Mouse (Mus musculus): ENCODE measurements around the gene Zfhx3. TPM values are rescaled to one million over a fixed set of nuclear protein-coding genes. Genes with fewer than 3 reads are reported as not detected.

Zfhx3 gene
- polyA plus RNA-seq, 1 experiment, result 6.6 TPM

DNA sequence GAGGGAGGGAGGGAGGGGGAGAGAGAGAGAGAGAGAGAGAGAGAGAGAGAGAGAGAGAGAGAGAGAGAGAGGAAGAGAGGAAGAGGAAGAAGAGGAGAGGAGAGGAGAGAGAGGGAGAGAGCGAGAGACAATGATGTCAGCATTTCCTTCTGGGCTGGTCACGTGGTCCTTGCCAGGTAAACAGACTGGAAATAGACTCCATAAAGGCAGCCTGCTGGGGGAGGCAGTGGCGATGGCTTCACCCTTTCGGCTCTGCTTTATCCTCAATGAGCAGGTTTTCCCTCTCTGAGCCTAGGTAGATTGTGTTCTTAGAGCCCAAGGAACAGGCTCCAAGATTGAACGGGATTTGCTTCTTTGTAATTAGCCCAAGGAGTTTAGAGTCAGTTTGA, 749.8 kb downstream of the Zfhx3 start:
- 3% methylated on average over 5 of the region's 5 CpGs for WGBS
- peak overlapping the region; percentile 37 for H3K4me3 ChIP-seq (replicated peaks; ENCODE audit: control insufficient read depth, low read depth, low read length)
- H3K27ac ChIP-seq (ENCODE audit: control insufficient read depth, insufficient read depth, low read depth, low read length, poor library complexity), result no peak overlapping the region
- no peak for TF ChIP-seq POLR2A (IDR thresholded peaks at IDR 0.05; ENCODE audit: borderline replicate concordance, control insufficient read depth, low read depth, low read length)
- TF ChIP-seq CTCF (IDR thresholded peaks at IDR 0.05; ENCODE audit: control insufficient read depth, insufficient read depth, low read length), result no peak
- peaks cover 3% of the 10 kb centered on the region for H3K4me1 ChIP-seq (ENCODE audit: control insufficient read depth, insufficient read depth, low read length)

DNA sequence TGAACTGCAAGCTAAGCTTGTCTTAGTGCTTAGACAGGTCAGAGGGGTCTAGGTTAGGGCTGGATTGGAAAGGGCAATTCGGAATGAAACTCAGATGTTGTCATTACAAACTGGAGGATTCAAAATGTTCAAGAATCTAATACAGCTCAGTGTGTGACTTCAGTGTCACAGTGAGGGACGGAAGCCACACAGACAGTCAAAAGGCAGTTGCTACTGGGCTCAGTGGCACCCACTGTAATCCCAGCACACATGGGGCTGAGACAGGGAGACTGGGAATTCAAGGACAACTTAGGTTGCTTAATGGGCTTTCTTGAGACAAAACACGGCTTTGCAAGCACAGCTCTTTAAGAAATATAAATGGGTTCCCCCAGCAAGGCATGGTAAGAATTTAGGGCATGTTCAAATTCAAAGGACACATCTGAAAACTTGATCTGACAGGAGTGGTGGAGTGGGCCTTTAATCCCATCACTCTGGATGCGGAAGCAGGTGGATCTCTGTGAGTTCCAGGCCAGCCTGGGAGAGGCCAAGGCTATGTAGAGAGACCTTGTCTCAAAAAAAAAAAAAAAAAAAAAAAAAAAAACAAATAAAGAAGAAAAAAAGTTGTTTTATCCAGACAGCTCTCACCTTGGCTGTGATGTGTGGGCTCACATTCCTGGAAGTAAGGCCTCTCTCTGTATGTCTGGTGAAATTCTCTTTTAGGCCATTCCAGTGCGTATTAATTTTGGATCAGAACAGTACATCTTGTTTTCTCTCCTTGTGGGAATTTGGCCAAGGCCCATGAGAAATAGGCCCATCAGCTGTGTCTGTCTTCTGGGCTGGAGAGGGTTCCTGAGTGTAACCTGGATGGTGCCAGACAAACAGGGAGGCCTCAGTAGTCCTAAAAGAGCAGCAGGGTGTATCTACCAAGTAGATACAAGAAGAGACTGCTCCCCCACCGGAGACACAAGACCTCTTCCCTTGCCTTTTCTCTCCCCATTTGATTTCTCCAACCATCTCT, 750.5 kb downstream of the Zfhx3 start:
- WGBS, result 72% methylated on average over 6 of the region's 6 CpGs
- TF ChIP-seq POLR2A (IDR thresholded peaks at IDR 0.05; ENCODE audit: borderline replicate concordance, control insufficient read depth, low read depth, low read length) (no peak), CTCF (IDR thresholded peaks at IDR 0.05; ENCODE audit: control insufficient read depth, insufficient read depth, low read length) (no peak)
- Histone ChIP-seq H3K4me1 (ENCODE audit: control insufficient read depth, insufficient read depth, low read length) (peaks cover 3% of the 10 kb centered on the region), H3K4me3 (replicated peaks; ENCODE audit: control insufficient read depth, low read depth, low read length) (no peak overlapping the region), H3K27ac (ENCODE audit: control insufficient read depth, insufficient read depth, low read depth, low read length, poor library complexity) (no peak overlapping the region)

GRCm38 (mm10) chr8:108693841-108694240, 751.4 kb downstream of the Zfhx3 start:
- TF ChIP-seq CTCF (IDR thresholded peaks at IDR 0.05; ENCODE audit: control insufficient read depth, insufficient read depth, low read length), result no peak
- no peak for TF ChIP-seq POLR2A (IDR thresholded peaks at IDR 0.05; ENCODE audit: borderline replicate concordance, control insufficient read depth, low read depth, low read length)
- H3K27ac ChIP-seq (ENCODE audit: control insufficient read depth, insufficient read depth, low read depth, low read length, poor library complexity), result no peak overlapping the region
- 55% methylated on average over 5 of the region's 5 CpGs for WGBS
- peaks cover 3% of the 10 kb centered on the region for H3K4me1 ChIP-seq (ENCODE audit: control insufficient read depth, insufficient read depth, low read length)
- H3K4me3 ChIP-seq (replicated peaks; ENCODE audit: control insufficient read depth, low read depth, low read length), result no peak overlapping the region

GRCm38 (mm10) chr8:108694516-108694915, 752.1 kb downstream of the Zfhx3 start:
- H3K4me3 ChIP-seq (replicated peaks; ENCODE audit: control insufficient read depth, low read depth, low read length), result no peak overlapping the region
- WGBS, result 56% methylated on average over 6 of the region's 6 CpGs
- TF ChIP-seq POLR2A (IDR thresholded peaks at IDR 0.05; ENCODE audit: borderline replicate concordance, control insufficient read depth, low read depth, low read length) (no peak), CTCF (IDR thresholded peaks at IDR 0.05; ENCODE audit: control insufficient read depth, insufficient read depth, low read length) (no peak)
- H3K27ac ChIP-seq (ENCODE audit: control insufficient read depth, insufficient read depth, low read depth, low read length, poor library complexity), result no peak overlapping the region
- peaks cover 3% of the 10 kb centered on the region for H3K4me1 ChIP-seq (ENCODE audit: control insufficient read depth, insufficient read depth, low read length)

DNA sequence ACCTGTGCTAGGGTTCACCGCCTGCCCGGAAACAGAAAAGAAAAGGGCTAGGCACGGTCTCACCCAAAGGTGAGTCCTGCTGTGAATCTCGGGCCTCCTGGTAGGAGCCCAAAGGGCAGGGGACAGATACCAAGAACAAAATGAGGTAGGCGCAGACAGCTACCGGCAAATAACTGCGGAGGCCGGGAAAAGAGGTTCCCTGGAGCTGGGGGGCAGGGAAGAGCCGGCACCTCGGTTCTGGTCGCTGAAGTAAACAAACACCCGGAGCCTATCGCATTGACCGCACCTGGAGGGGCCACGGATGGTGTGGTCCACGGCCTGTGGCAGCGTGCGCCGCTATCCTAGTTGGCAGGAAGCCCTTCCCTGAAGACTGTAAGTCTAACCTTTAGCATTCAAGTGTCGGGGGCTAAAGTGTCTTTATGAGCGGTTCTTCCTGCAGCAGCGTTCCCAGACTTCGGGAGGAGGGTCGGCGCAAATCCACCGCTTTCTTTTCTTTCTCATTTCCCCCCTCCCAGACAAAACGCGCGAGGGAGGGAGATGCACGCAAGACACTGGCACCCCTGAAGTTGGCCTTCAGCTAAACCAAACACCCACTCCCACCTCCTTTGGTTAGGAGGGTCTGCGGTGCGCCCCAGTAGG, 752.9 kb downstream of the Zfhx3 start:
- Histone ChIP-seq H3K4me3 (replicated peaks; ENCODE audit: control insufficient read depth, low read depth, low read length) (no peak overlapping the region), H3K4me1 (ENCODE audit: control insufficient read depth, insufficient read depth, low read length) (peaks cover 3% of the 10 kb centered on the region; the same call in 1 of the 2 replicates), H3K27ac (ENCODE audit: control insufficient read depth, insufficient read depth, low read depth, low read length, poor library complexity) (no peak overlapping the region)
- TF ChIP-seq CTCF (IDR thresholded peaks at IDR 0.05; ENCODE audit: control insufficient read depth, insufficient read depth, low read length), result no peak
- no peak for TF ChIP-seq POLR2A (IDR thresholded peaks at IDR 0.05; ENCODE audit: borderline replicate concordance, control insufficient read depth, low read depth, low read length)
- 37% methylated on average over 32 of the region's 32 CpGs for WGBS

DNA sequence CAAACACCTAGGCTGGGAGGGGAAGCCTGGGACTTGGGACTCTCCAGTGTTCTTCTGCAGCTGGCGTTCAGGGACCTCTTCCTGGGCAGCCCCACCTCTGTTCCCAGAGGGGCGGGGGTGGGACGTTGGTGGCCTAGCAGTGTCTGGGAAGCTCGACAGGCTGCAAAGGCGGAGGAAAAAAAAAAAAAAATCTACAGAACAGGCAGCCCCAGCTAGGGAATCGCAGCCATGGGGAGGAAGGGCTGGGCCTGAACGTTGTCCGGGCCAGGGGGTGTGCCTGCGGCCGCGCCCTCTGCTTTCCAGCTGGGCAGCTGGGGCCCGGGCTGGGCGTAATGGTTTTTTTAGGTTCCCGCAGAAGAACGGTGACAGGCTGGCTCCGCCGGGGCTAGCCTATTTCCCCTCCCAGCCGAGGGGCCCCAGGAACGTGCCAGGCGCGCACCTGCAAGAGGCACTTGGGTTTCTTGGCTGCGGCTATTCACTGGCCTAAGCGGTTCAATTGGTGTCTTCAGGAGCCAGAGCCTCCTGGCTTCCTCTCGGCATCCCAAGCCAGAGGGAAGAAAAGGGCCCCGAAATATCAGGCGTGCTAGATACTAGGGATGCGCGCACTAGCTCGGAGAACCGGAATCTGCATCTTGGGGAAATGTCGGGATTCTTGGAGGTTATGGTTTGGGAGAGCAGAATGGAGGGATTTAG, 753.6 kb downstream of the Zfhx3 start:
- H3K4me1 ChIP-seq (ENCODE audit: control insufficient read depth, insufficient read depth, low read length), result peaks cover 3% of the 10 kb centered on the region; the same call in 1 of the 2 replicates
- no peak overlapping the region for H3K27ac ChIP-seq (ENCODE audit: control insufficient read depth, insufficient read depth, low read depth, low read length, poor library complexity)
- 3% methylated on average over 31 of the region's 31 CpGs for WGBS
- no peak overlapping the region for H3K4me3 ChIP-seq (replicated peaks; ENCODE audit: control insufficient read depth, low read depth, low read length)
- no peak for TF ChIP-seq POLR2A (IDR thresholded peaks at IDR 0.05; ENCODE audit: borderline replicate concordance, control insufficient read depth, low read depth, low read length)
- TF ChIP-seq CTCF (IDR thresholded peaks at IDR 0.05; ENCODE audit: control insufficient read depth, insufficient read depth, low read length), result no peak

DNA sequence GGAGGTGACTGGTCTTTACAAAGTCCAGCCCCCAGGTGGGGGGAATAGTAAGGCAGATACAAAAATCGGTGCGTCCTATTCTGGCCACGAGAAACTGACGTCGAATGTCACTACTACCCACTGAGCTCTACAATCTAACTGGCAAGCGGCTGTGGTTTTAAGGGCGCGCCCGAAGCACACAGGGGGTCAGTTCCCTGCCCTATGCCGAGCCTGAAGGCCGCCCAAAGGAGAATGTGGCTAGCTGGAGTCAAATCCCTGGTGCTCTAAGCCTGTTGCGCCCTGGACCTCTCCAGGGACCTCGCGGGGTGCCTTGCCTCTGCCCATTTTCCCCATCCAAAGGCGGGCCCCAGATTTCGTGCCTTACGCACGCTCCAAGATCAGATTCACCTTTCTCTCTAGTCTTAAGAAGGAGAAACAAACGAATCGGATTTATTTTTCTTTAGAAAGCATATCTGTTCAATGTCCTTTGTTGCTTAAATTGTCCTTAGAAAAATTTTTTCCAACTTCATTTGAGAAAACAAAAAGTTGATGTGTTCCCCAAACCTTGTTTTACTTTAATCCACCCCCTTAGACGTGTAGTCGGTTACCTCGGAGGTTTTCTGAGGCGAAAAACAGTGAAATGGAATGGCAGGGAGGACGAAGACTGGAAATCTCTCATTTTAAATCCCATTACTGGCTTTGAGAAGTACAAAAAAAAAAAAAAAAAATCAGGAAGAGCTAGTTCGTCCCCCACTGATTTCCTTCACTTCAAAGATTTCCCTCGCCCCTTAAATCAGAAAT, 754.4 kb downstream of the Zfhx3 start:
- 8% methylated on average over 27 of the region's 27 CpGs for WGBS
- Histone ChIP-seq H3K4me3 (replicated peaks; ENCODE audit: control insufficient read depth, low read depth, low read length) (no peak overlapping the region), H3K27ac (ENCODE audit: control insufficient read depth, insufficient read depth, low read depth, low read length, poor library complexity) (no peak overlapping the region), H3K4me1 (ENCODE audit: control insufficient read depth, insufficient read depth, low read length) (peaks cover 3% of the 10 kb centered on the region; the same call in 1 of the 2 replicates)
- TF ChIP-seq CTCF (IDR thresholded peaks at IDR 0.05; ENCODE audit: control insufficient read depth, insufficient read depth, low read length), result no peak
